Mouse (Mus musculus): ENCODE data around the gene Ercc6l2. TPM values are rescaled to one million over a fixed set of nuclear protein-coding genes. Genes with fewer than 3 reads are reported as not detected.
"Not testable (repeated sequence)": the region's sequence is repeated elsewhere in the genome, so short reads cannot be mapped to it uniquely, and the experiment has no call there.

Ercc6l2 gene
- polyA plus RNA-seq, 1 experiment from 2014 or later = 13.3 TPM

- Histone ChIP-seq H3K4me2 (ENCODE audit: low read length) (peak overlapping the region; percentile 31), H3K27ac (ENCODE audit: low read depth, low read length) (peak overlapping the region; percentile 83), H3K27me3 (replicated peaks; ENCODE audit: control insufficient read depth, insufficient read depth, low read length) (no peaks in the 10 kb centered on the region), H3K36me3 (ENCODE audit: control insufficient read depth, insufficient read depth, low read length) (no peaks in the 10 kb centered on the region), H3K9me3 (ENCODE audit: control insufficient read depth, low read length) (no peaks in the 10 kb centered on the region), H3K4me3 (ENCODE audit: low read length) (no peak overlapping the region), H3K4me1 (ENCODE audit: control insufficient read depth, insufficient read depth, low read depth, low read length) (peaks cover 16% of the 10 kb centered on the region), H3K9ac (ENCODE audit: low read depth, low read length) (peak overlapping the region; percentile 32; the same call in 1 of the 2 replicates)
- peak; percentile 57 for ATAC-seq
- WGBS = 6% methylated on average over 9 of the region's 11 CpGs
These were observed 103.0 kb downstream of the Ercc6l2 start for GRCm38 (mm10) chr13:63917776-63918621.

- Histone ChIP-seq H3K4me2 (ENCODE audit: low read length) (peak overlapping the region; percentile 31), H3K4me1 (ENCODE audit: control insufficient read depth, insufficient read depth, low read depth, low read length) (peaks cover 16% of the 10 kb centered on the region), H3K27me3 (replicated peaks; ENCODE audit: control insufficient read depth, insufficient read depth, low read length) (no peaks in the 10 kb centered on the region), H3K4me3 (ENCODE audit: low read length) (no peak overlapping the region), H3K9ac (ENCODE audit: low read depth, low read length) (peak overlapping the region; percentile 32; the same call in 1 of the 2 replicates), H3K9me3 (ENCODE audit: control insufficient read depth, low read length) (no peaks in the 10 kb centered on the region), H3K27ac (ENCODE audit: low read depth, low read length) (peak overlapping the region; percentile 83), H3K36me3 (ENCODE audit: control insufficient read depth, insufficient read depth, low read length) (no peaks in the 10 kb centered on the region)
- WGBS = 29% methylated on average over 18 of the region's 18 CpGs
- peak; percentile 88 for ATAC-seq
These were observed 103.8 kb downstream of the Ercc6l2 start for GRCm38 (mm10) chr13:63918733-63919422.

DNA sequence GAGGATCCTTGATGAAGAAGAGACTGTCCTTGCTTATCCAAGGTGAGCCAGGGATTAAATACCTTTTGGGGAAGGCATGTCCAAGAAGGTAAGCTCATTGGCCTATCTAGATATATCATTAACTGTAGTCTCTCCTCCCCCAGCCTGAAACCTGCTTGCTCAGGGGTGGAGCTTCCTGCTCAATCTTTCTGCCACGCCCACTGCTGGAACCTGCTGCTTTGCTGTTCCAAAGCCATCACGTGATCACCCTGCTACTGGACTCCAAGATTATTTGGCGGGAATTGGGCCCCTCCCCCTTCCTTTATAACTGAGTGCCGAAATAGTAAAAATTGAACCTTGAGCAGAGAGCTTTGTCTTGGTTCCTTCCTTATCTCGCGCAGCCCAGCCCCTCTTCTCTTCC is 109.0 kb downstream of the Ercc6l2 start:
- not testable (repeated sequence) for ATAC-seq; H3K36me3 ChIP-seq (ENCODE audit: control insufficient read depth, insufficient read depth, low read length); H3K27ac ChIP-seq (ENCODE audit: low read depth, low read length); H3K4me3 ChIP-seq (ENCODE audit: low read length); H3K4me2 ChIP-seq (ENCODE audit: low read length); H3K9me3 ChIP-seq (ENCODE audit: control insufficient read depth, low read length); H3K9ac ChIP-seq (ENCODE audit: low read depth, low read length); H3K27me3 ChIP-seq (replicated peaks; ENCODE audit: control insufficient read depth, insufficient read depth, low read length); H3K4me1 ChIP-seq (ENCODE audit: control insufficient read depth, insufficient read depth, low read depth, low read length)
- 61% methylated on average over 2 of the region's 6 CpGs for WGBS

- 68% methylated on average over 4 of the region's 4 CpGs for WGBS
These were observed 112.3 kb downstream of the Ercc6l2 start for GRCm38 (mm10) chr13:63927326-63927725.

GRCm38 (mm10) chr13:63929351-63929750 is 114.3 kb downstream of the Ercc6l2 start:
- no peaks in the 10 kb centered on the region for H3K36me3 ChIP-seq (ENCODE audit: control insufficient read depth, insufficient read depth, low read length)
- 19% methylated on average over 1 of the region's 1 CpGs for WGBS

More at GRCm38 (mm10) chr13:63927326-63927725, 112.3 kb downstream of the Ercc6l2 start:
- Histone ChIP-seq H3K4me2 (ENCODE audit: low read length) (no peak overlapping the region), H3K27me3 (replicated peaks; ENCODE audit: control insufficient read depth, insufficient read depth, low read length) (no peaks in the 10 kb centered on the region), H3K27ac (ENCODE audit: low read depth, low read length) (no peak overlapping the region), H3K36me3 (ENCODE audit: control insufficient read depth, insufficient read depth, low read length) (no peaks in the 10 kb centered on the region), H3K4me1 (ENCODE audit: control insufficient read depth, insufficient read depth, low read depth, low read length) (no peaks in the 10 kb centered on the region; the same call in 1 of the 2 replicates), H3K9ac (ENCODE audit: low read depth, low read length) (no peak overlapping the region), H3K9me3 (ENCODE audit: control insufficient read depth, low read length) (no peaks in the 10 kb centered on the region), H3K4me3 (ENCODE audit: low read length) (no peak overlapping the region)
- ATAC-seq = no peak

GRCm38 (mm10) chr13:63929917-63930515 is 115.0 kb downstream of the Ercc6l2 start:
- H3K27me3 ChIP-seq (replicated peaks; ENCODE audit: control insufficient read depth, insufficient read depth, low read length) = no peaks in the 10 kb centered on the region
- no peaks in the 10 kb centered on the region for H3K9me3 ChIP-seq (ENCODE audit: control insufficient read depth, low read length)
- 62% methylated on average over 5 of the region's 5 CpGs for WGBS
- no peaks in the 10 kb centered on the region; the same call in 1 of the 2 replicates for H3K4me1 ChIP-seq (ENCODE audit: control insufficient read depth, insufficient read depth, low read depth, low read length)
- no peaks in the 10 kb centered on the region for H3K36me3 ChIP-seq (ENCODE audit: control insufficient read depth, insufficient read depth, low read length)
- no peak overlapping the region for H3K4me3 ChIP-seq (ENCODE audit: low read length)
- peak; percentile 13; the same call in 1 of the 2 replicates for ATAC-seq
- H3K27ac ChIP-seq (ENCODE audit: low read depth, low read length) = no peak overlapping the region
- no peak overlapping the region for H3K4me2 ChIP-seq (ENCODE audit: low read length)
- no peak overlapping the region for H3K9ac ChIP-seq (ENCODE audit: low read depth, low read length)

More at GRCm38 (mm10) chr13:63929351-63929750, 114.3 kb downstream of the Ercc6l2 start:
- H3K4me2 ChIP-seq (ENCODE audit: low read length) = no peak overlapping the region
- H3K4me3 ChIP-seq (ENCODE audit: low read length) = no peak overlapping the region
- no peak overlapping the region for H3K27ac ChIP-seq (ENCODE audit: low read depth, low read length)
- no peaks in the 10 kb centered on the region; the same call in 1 of the 2 replicates for H3K4me1 ChIP-seq (ENCODE audit: control insufficient read depth, insufficient read depth, low read depth, low read length)
- H3K27me3 ChIP-seq (replicated peaks; ENCODE audit: control insufficient read depth, insufficient read depth, low read length) = no peaks in the 10 kb centered on the region
- ATAC-seq = peak; percentile 87
- H3K9ac ChIP-seq (ENCODE audit: low read depth, low read length) = no peak overlapping the region
- no peaks in the 10 kb centered on the region for H3K9me3 ChIP-seq (ENCODE audit: control insufficient read depth, low read length)

GRCm38 (mm10) chr13:63930525-63930924 is 115.5 kb downstream of the Ercc6l2 start:
- H3K27me3 ChIP-seq (replicated peaks; ENCODE audit: control insufficient read depth, insufficient read depth, low read length) = no peaks in the 10 kb centered on the region
- peak; percentile 45 for ATAC-seq
- H3K4me1 ChIP-seq (ENCODE audit: control insufficient read depth, insufficient read depth, low read depth, low read length) = no peaks in the 10 kb centered on the region; the same call in 1 of the 2 replicates
- no peak overlapping the region for H3K9ac ChIP-seq (ENCODE audit: low read depth, low read length)
- 54% methylated on average over 10 of the region's 10 CpGs for WGBS
- H3K4me3 ChIP-seq (ENCODE audit: low read length) = no peak overlapping the region
- no peaks in the 10 kb centered on the region for H3K36me3 ChIP-seq (ENCODE audit: control insufficient read depth, insufficient read depth, low read length)
- H3K9me3 ChIP-seq (ENCODE audit: control insufficient read depth, low read length) = no peaks in the 10 kb centered on the region
- no peak overlapping the region for H3K27ac ChIP-seq (ENCODE audit: low read depth, low read length)
- no peak overlapping the region for H3K4me2 ChIP-seq (ENCODE audit: low read length)

DNA sequence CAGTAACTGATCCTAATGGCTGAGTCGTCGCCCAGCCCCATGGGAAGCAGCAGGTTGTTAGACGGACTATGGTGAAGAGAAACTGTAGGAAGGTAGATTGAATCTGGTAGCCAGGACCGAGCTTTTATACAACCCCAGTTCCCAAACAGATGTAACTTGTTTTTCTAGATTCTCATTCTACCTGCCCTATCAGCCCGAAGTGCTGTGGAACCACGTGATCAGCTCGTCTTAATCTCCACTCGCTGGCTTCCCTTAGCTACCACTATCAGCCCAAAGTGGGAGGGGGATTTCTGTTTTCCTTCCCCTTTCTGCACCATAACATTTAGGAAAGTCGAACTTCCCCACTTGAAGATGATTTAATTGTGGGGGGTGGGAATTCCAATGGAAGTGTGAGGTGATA is 121.3 kb downstream of the Ercc6l2 start:
- Histone ChIP-seq H3K9me3 (ENCODE audit: control insufficient read depth, low read length) (no peaks in the 10 kb centered on the region), H3K4me1 (ENCODE audit: control insufficient read depth, insufficient read depth, low read depth, low read length) (no peaks in the 10 kb centered on the region), H3K27me3 (replicated peaks; ENCODE audit: control insufficient read depth, insufficient read depth, low read length) (no peaks in the 10 kb centered on the region), H3K9ac (ENCODE audit: low read depth, low read length) (no peak overlapping the region), H3K4me3 (ENCODE audit: low read length) (no peak overlapping the region), H3K4me2 (ENCODE audit: low read length) (no peak overlapping the region), H3K27ac (ENCODE audit: low read depth, low read length) (no peak overlapping the region), H3K36me3 (ENCODE audit: control insufficient read depth, insufficient read depth, low read length) (no peaks in the 10 kb centered on the region)
- 86% methylated on average over 9 of the region's 9 CpGs for WGBS
- ATAC-seq = no peak

GRCm38 (mm10) chr13:63940257-63940656 is 125.2 kb downstream of the Ercc6l2 start:
- Histone ChIP-seq H3K4me2 (ENCODE audit: low read length) (no peak overlapping the region), H3K9ac (ENCODE audit: low read depth, low read length) (no peak overlapping the region), H3K36me3 (ENCODE audit: control insufficient read depth, insufficient read depth, low read length) (no peaks in the 10 kb centered on the region), H3K9me3 (ENCODE audit: control insufficient read depth, low read length) (no peaks in the 10 kb centered on the region), H3K4me3 (ENCODE audit: low read length) (no peak overlapping the region), H3K27me3 (replicated peaks; ENCODE audit: control insufficient read depth, insufficient read depth, low read length) (peaks cover 3% of the 10 kb centered on the region; the same call in 1 of the 2 replicates), H3K4me1 (ENCODE audit: control insufficient read depth, insufficient read depth, low read depth, low read length) (no peaks in the 10 kb centered on the region), H3K27ac (ENCODE audit: low read depth, low read length) (no peak overlapping the region)
- ATAC-seq = no peak
- WGBS = 87% methylated on average over 1 of the region's 1 CpGs
